Mouse (Mus musculus): ENCODE measurements around the gene Arg2. TPM values are rescaled to one million over a fixed set of nuclear protein-coding genes. Genes with fewer than 3 reads are reported as not detected.
A peak's percentile ranks its signal among the peaks of the same experiment; 100 is the strongest.
"Not testable (repeated sequence)": the region's sequence is repeated elsewhere in the genome, so short reads cannot be mapped to it uniquely, and the experiment has no call there.

Gene Arg2
- polyA plus RNA-seq, 1 experiment from 2014 or later, result 35.5 TPM

GRCm38 (mm10) chr12:79172019-79172941, 41.7 kb downstream of the Arg2 start, which contains the start of gene Vti1b:
Vti1b (minus strand) TSS chr12:79172667.
- H3K27ac ChIP-seq (replicated peaks), result peak within 1 kb of the TSS; percentile 96
- peaks cover 17% of the 10 kb centered on the region for H3K4me1 ChIP-seq (replicated peaks)
- peaks cover 28% of the 10 kb centered on the region for H3K36me3 ChIP-seq
- H3K4me2 ChIP-seq, result peak within 1 kb of the TSS; percentile 74
- H3K9me3 ChIP-seq, result no peaks in the 10 kb centered on the region
- under 1% methylated on average over 73 of the region's 73 CpGs for WGBS
- peak within 1 kb of the TSS; percentile 96 for H3K4me3 ChIP-seq
- ATAC-seq (ENCODE audit: low read depth), result peak; percentile 99
- no peaks in the 10 kb centered on the region for H3K27me3 ChIP-seq
- H3K9ac ChIP-seq, result peak within 1 kb of the TSS; percentile 90

GRCm38 (mm10) chr12:79173721-79174120, 43.1 kb downstream of the Arg2 start:
- Histone ChIP-seq H3K4me2 (no peak overlapping the region), H3K9me3 (no peaks in the 10 kb centered on the region), H3K27me3 (no peaks in the 10 kb centered on the region), H3K36me3 (peaks cover 33% of the 10 kb centered on the region), H3K27ac (replicated peaks) (no peak overlapping the region), H3K4me3 (no peak overlapping the region), H3K4me1 (replicated peaks) (peaks cover 17% of the 10 kb centered on the region), H3K9ac (no peak overlapping the region)
- 86% methylated on average over 5 of the region's 5 CpGs for WGBS
- ATAC-seq (ENCODE audit: low read depth), result no peak

GRCm38 (mm10) chr12:79175998-79176397, 45.4 kb downstream of the Arg2 start:
- Histone ChIP-seq H3K9ac (no peak overlapping the region), H3K36me3 (peaks cover 46% of the 10 kb centered on the region), H3K4me1 (replicated peaks) (peaks cover 8% of the 10 kb centered on the region), H3K27ac (replicated peaks) (no peak overlapping the region), H3K4me3 (no peak overlapping the region), H3K9me3 (no peaks in the 10 kb centered on the region), H3K27me3 (no peaks in the 10 kb centered on the region), H3K4me2 (no peak overlapping the region)
- ATAC-seq (ENCODE audit: low read depth), result no peak
- 91% methylated on average over 5 of the region's 5 CpGs for WGBS

- not testable (repeated sequence) for H3K27ac ChIP-seq (replicated peaks); H3K4me3 ChIP-seq; H3K27me3 ChIP-seq; H3K4me2 ChIP-seq; ATAC-seq (ENCODE audit: low read depth); H3K9ac ChIP-seq; H3K9me3 ChIP-seq
- WGBS, result 90% methylated on average over 5 of the region's 6 CpGs
- H3K36me3 ChIP-seq, result peaks cover 80% of the 10 kb centered on the region
- peaks cover 10% of the 10 kb centered on the region for H3K4me1 ChIP-seq (replicated peaks)
Observed at GRCm38 (mm10) chr12:79185160-79185559, 54.6 kb downstream of the Arg2 start.

GRCm38 (mm10) chr12:79190931-79191673, 60.5 kb downstream of the Arg2 start:
- Histone ChIP-seq H3K36me3 (peaks cover 24% of the 10 kb centered on the region), H3K9ac (peak overlapping the region; percentile 79), H3K27ac (replicated peaks) (peak overlapping the region; percentile 75), H3K27me3 (no peaks in the 10 kb centered on the region), H3K4me1 (replicated peaks) (peaks cover 23% of the 10 kb centered on the region), H3K4me3 (peak overlapping the region; percentile 53), H3K4me2 (peak overlapping the region; percentile 86), H3K9me3 (no peaks in the 10 kb centered on the region)
- ATAC-seq (ENCODE audit: low read depth), result peak; percentile 93
- WGBS, result under 1% methylated on average over 18 of the region's 18 CpGs

- 7% methylated on average over 14 of the region's 14 CpGs for WGBS
- Histone ChIP-seq H3K36me3 (peaks cover 18% of the 10 kb centered on the region), H3K27ac (replicated peaks) (peak overlapping the region; percentile 75), H3K27me3 (no peaks in the 10 kb centered on the region), H3K9ac (peak overlapping the region; percentile 79), H3K4me2 (peak overlapping the region; percentile 86), H3K9me3 (no peaks in the 10 kb centered on the region), H3K4me3 (peak overlapping the region; percentile 53), H3K4me1 (replicated peaks) (peaks cover 23% of the 10 kb centered on the region)
- peak; percentile 82 for ATAC-seq (ENCODE audit: low read depth)
Observed at GRCm38 (mm10) chr12:79191701-79192100, 61.1 kb downstream of the Arg2 start.

GRCm38 (mm10) chr12:79192193-79192592, 61.6 kb downstream of the Arg2 start, which contains the start of gene Rdh11:
Rdh11 (minus strand) TSS chr12:79192293.
- Histone ChIP-seq H3K27ac (replicated peaks) (peak within 1 kb of the TSS; percentile 75), H3K4me3 (peak within 1 kb of the TSS; percentile 53), H3K9me3 (no peaks in the 10 kb centered on the region), H3K4me1 (replicated peaks) (peaks cover 23% of the 10 kb centered on the region), H3K27me3 (no peaks in the 10 kb centered on the region), H3K9ac (peak within 1 kb of the TSS; percentile 79), H3K36me3 (peaks cover 13% of the 10 kb centered on the region), H3K4me2 (peak within 1 kb of the TSS; percentile 86)
- WGBS, result 64% methylated on average over 6 of the region's 6 CpGs
- ATAC-seq (ENCODE audit: low read depth), result no peak

GRCm38 (mm10) chr12:79193441-79193840, 62.9 kb downstream of the Arg2 start:
- Histone ChIP-seq H3K4me2 (no peak overlapping the region), H3K9me3 (no peaks in the 10 kb centered on the region), H3K27ac (replicated peaks) (no peak overlapping the region), H3K4me3 (no peak overlapping the region), H3K27me3 (no peaks in the 10 kb centered on the region), H3K36me3 (0 out of 2 replicates have a peak, but pooled peaks cover under 1% of the 10 kb centered on the region), H3K4me1 (replicated peaks) (peaks cover 23% of the 10 kb centered on the region), H3K9ac (no peak overlapping the region)
- no peak for ATAC-seq (ENCODE audit: low read depth)
- WGBS, result 5% methylated on average over 3 of the region's 3 CpGs

- no peak overlapping the region for H3K9ac ChIP-seq
- H3K27ac ChIP-seq (replicated peaks), result no peak overlapping the region
- H3K4me2 ChIP-seq, result no peak overlapping the region
- H3K9me3 ChIP-seq, result no peaks in the 10 kb centered on the region
- H3K27me3 ChIP-seq, result no peaks in the 10 kb centered on the region
- peaks cover under 1% of the 10 kb centered on the region; the same call in 1 of the 2 replicates for H3K4me1 ChIP-seq (replicated peaks)
- no peak overlapping the region for H3K4me3 ChIP-seq
- 90% methylated on average over 5 of the region's 5 CpGs for WGBS
- H3K36me3 ChIP-seq, result no peaks in the 10 kb centered on the region
- no peak for ATAC-seq (ENCODE audit: low read depth)
Observed at GRCm38 (mm10) chr12:79197105-79197504, 66.5 kb downstream of the Arg2 start.

- H3K27me3 ChIP-seq, result no peaks in the 10 kb centered on the region
- H3K4me1 ChIP-seq (replicated peaks), result no peaks in the 10 kb centered on the region
- H3K4me2 ChIP-seq, result no peak overlapping the region
- H3K36me3 ChIP-seq, result no peaks in the 10 kb centered on the region
- H3K4me3 ChIP-seq, result no peak overlapping the region
- no peak overlapping the region for H3K27ac ChIP-seq (replicated peaks)
- WGBS, result 74% methylated on average over 3 of the region's 3 CpGs
- no peak for ATAC-seq (ENCODE audit: low read depth)
- no peak overlapping the region for H3K9ac ChIP-seq
- no peaks in the 10 kb centered on the region for H3K9me3 ChIP-seq
Observed at GRCm38 (mm10) chr12:79201882-79202281, 71.3 kb downstream of the Arg2 start.

Data from neural tube, embryonic 13.5 days (tissue).